Mouse (Mus musculus) stomach, embryonic 14.5 days (tissue): ENCODE data around the gene Hist1h4m. TPM values are rescaled to one million over a fixed set of nuclear protein-coding genes. Genes with fewer than 3 reads are reported as not detected.
A peak's percentile ranks its signal among the peaks of the same experiment; 100 is the strongest.
"Not testable (repeated sequence)": the region's sequence is repeated elsewhere in the genome, so short reads cannot be mapped to it uniquely, and the experiment has no call there.

Source experiments
- ATAC-seq: fragments of 200-750 bp; cut with Nextera tagmentation; 2 replicates; pipeline ENCODE4 v1.8.0; 2017; ENCODE audit warnings: low read depth, moderate TSS enrichment; ENCODE audit not compliant: insufficient number of reproducible peaks, insufficient read depth, low FRiP score
- H3K27ac ChIP-seq: fragments of 300-500 bp; sonication (generic); 2 replicates; pipeline ENCODE4 v1.5.1; 2014; ENCODE audit warnings: mild to moderate bottlenecking, low read length, moderate library complexity, mixed read lengths
- H3K27me3 ChIP-seq: fragments of 300-500 bp; sonication (generic); 2 replicates; pipeline ENCODE4 v1.6.1; 2014; ENCODE audit warnings: low read length, control low read depth, mixed read lengths; ENCODE audit not compliant: control insufficient read depth, insufficient read depth
- H3K36me3 ChIP-seq: fragments of 300-500 bp; sonication (generic); 2 replicates; pipeline ENCODE4 v1.6.1; 2014; ENCODE audit warnings: mild to moderate bottlenecking, control low read depth, low read length, moderate library complexity, mixed read lengths; ENCODE audit not compliant: control insufficient read depth, insufficient read depth
- H3K4me1 ChIP-seq: fragments of 300-500 bp; sonication (generic); 2 replicates; pipeline ENCODE4 v1.6.1; 2014; ENCODE audit warnings: low read length, control low read depth, mixed read lengths; ENCODE audit not compliant: control insufficient read depth, insufficient read depth
- H3K4me2 ChIP-seq: fragments of 300-500 bp; sonication (generic); replicated peaks from 2 replicates; pipeline ENCODE4 v1.6.1; 2014; ENCODE audit warnings: low read depth, low read length, control low read depth
- H3K4me3 ChIP-seq: fragments of 300-500 bp; sonication (generic); 2 replicates; pipeline ENCODE4 v1.5.1; 2014; ENCODE audit warnings: low read depth, low read length, control low read depth
- H3K9ac ChIP-seq: fragments of 300-500 bp; sonication (generic); replicated peaks from 2 replicates; pipeline ENCODE4 v1.6.1; 2014; ENCODE audit warnings: low read depth, mild to moderate bottlenecking, control low read depth, low read length, moderate library complexity, mixed read lengths
- H3K9me3 ChIP-seq: fragments of 300-500 bp; sonication (generic); 2 replicates; pipeline ENCODE4 v1.6.1; 2016; ENCODE audit warnings: low read depth, low read length, control low read depth; ENCODE audit not compliant: control insufficient read depth
- WGBS: fragments of 180-500 bp; shearing (Covaris S2); extraction: QIAGEN DNeasy Blood & Tissue Kit; methylation state at CpG from one replicate; pipeline ENCODE4 v1.1.7; 2014; 5-methylcytosine and 5-hydroxymethylcytosine counted together
- polyA plus RNA-seq: library from polyadenylated mRNA; unstranded; fragments of >200 nt; fragmentation: Nextera tagmentation; extraction: Ambion mirVana; gene quantifications from 2 replicates; pipeline ENCODE4 v1.2.1, GENCODE M21; 2014

The Hist1h4m gene
- polyA plus RNA-seq, 1 experiment from 2014 or later: not detected

GRCm38 (mm10) chr13:21831418-21832394 lies 20.2 kb downstream of the Hist1h4m start, which contains the start of gene Hist1h4n:
Hist1h4n (minus strand) TSS chr13:21832196.
- H3K4me3 ChIP-seq, H3K36me3 ChIP-seq, H3K4me1 ChIP-seq, H3K27me3 ChIP-seq, H3K9ac ChIP-seq, H3K4me2 ChIP-seq, H3K27ac ChIP-seq, H3K9me3 ChIP-seq: not testable (repeated sequence)
- 0% methylated on average over 23 of the region's 58 CpGs for WGBS
- peak; percentile 81 for ATAC-seq

GRCm38 (mm10) chr13:21833461-21833860 lies 21.9 kb downstream of the Hist1h4m start, which contains the start of the genes Hist1h2ap and Hist1h2br:
Hist1h2ap (minus strand) TSS chr13:21833507.
Hist1h2br (plus strand) TSS chr13:21833743.
- H3K9me3 ChIP-seq, H3K36me3 ChIP-seq, H3K27ac ChIP-seq, H3K9ac ChIP-seq, H3K27me3 ChIP-seq, H3K4me3 ChIP-seq, H3K4me2 ChIP-seq, H3K4me1 ChIP-seq: not testable (repeated sequence)
- no CpG with 5 or more reads among the region's 24 CpGs for WGBS
- ATAC-seq: peak; percentile 94

- no CpG with 5 or more reads among the region's 4 CpGs for WGBS
Observed at GRCm38 (mm10) chr13:21840508-21840907, 29.0 kb downstream of the Hist1h4m start.

GRCm38 (mm10) chr13:21846356-21846755 lies 34.8 kb downstream of the Hist1h4m start:
- H3K9me3 ChIP-seq, H3K27me3 ChIP-seq, H3K9ac ChIP-seq, H3K4me3 ChIP-seq, H3K27ac ChIP-seq, ATAC-seq, H3K4me1 ChIP-seq, H3K4me2 ChIP-seq, H3K36me3 ChIP-seq: not testable (repeated sequence)

More at GRCm38 (mm10) chr13:21840508-21840907, 29.0 kb downstream of the Hist1h4m start:
- H3K4me2 ChIP-seq, H3K9me3 ChIP-seq, H3K27ac ChIP-seq, H3K9ac ChIP-seq, H3K27me3 ChIP-seq, H3K4me1 ChIP-seq, H3K36me3 ChIP-seq, H3K4me3 ChIP-seq: not testable (repeated sequence)
- ATAC-seq: peak; percentile 77; the same call in 1 of the 2 replicates

- no peak overlapping the region for H3K4me2 ChIP-seq
- no peak overlapping the region for H3K4me3 ChIP-seq
- H3K9me3 ChIP-seq: no peaks in the 10 kb centered on the region
- no peaks in the 10 kb centered on the region for H3K36me3 ChIP-seq
- H3K4me1 ChIP-seq: no peaks in the 10 kb centered on the region
- no peak overlapping the region for H3K27ac ChIP-seq
- H3K27me3 ChIP-seq: no peaks in the 10 kb centered on the region
- ATAC-seq: no peak
- no peak overlapping the region for H3K9ac ChIP-seq
- 32% methylated on average over 8 of the region's 8 CpGs for WGBS
Observed at GRCm38 (mm10) chr13:21847883-21848282, 36.3 kb downstream of the Hist1h4m start.

- not testable (repeated sequence) for H3K4me1 ChIP-seq, H3K4me3 ChIP-seq, H3K27me3 ChIP-seq, H3K9me3 ChIP-seq, H3K36me3 ChIP-seq, ATAC-seq, H3K4me2 ChIP-seq, H3K9ac ChIP-seq, H3K27ac ChIP-seq
- WGBS: 46% methylated on average over 1 of the region's 1 CpGs
Observed at GRCm38 (mm10) chr13:21850696-21851095, 39.1 kb downstream of the Hist1h4m start.

GRCm38 (mm10) chr13:21852215-21852945 lies 40.8 kb downstream of the Hist1h4m start:
- no peaks in the 10 kb centered on the region for H3K9me3 ChIP-seq
- H3K4me1 ChIP-seq: no peaks in the 10 kb centered on the region
- no peak overlapping the region for H3K4me2 ChIP-seq
- no peaks in the 10 kb centered on the region for H3K36me3 ChIP-seq
- 54% methylated on average over 3 of the region's 3 CpGs for WGBS
- H3K4me3 ChIP-seq: no peak overlapping the region
- H3K9ac ChIP-seq: no peak overlapping the region
- no peak for ATAC-seq
- no peaks in the 10 kb centered on the region for H3K27me3 ChIP-seq
- H3K27ac ChIP-seq: no peak overlapping the region

GRCm38 (mm10) chr13:21855146-21855545 lies 43.6 kb downstream of the Hist1h4m start:
- no peak overlapping the region for H3K9ac ChIP-seq
- H3K4me1 ChIP-seq: no peaks in the 10 kb centered on the region
- WGBS: 5% methylated on average over 11 of the region's 11 CpGs
- H3K4me3 ChIP-seq: peak overlapping the region; percentile 37
- H3K9me3 ChIP-seq: no peaks in the 10 kb centered on the region
- H3K27ac ChIP-seq: no peak overlapping the region
- no peaks in the 10 kb centered on the region for H3K27me3 ChIP-seq
- H3K4me2 ChIP-seq: peak overlapping the region; percentile 53; the same call in 1 of the 2 replicates
- no peaks in the 10 kb centered on the region for H3K36me3 ChIP-seq
- peak; percentile 69; the same call in 1 of the 2 replicates for ATAC-seq
